Mouse (Mus musculus) kidney, postnatal 0 days (tissue): ENCODE results near the gene Tmem120b. TPM values are rescaled to one million over a fixed set of nuclear protein-coding genes. Genes with fewer than 3 reads are reported as not detected.

Source experiments
- ATAC-seq: fragments of 200-750 bp; cut with Nextera tagmentation; replicated peaks from 2 replicates; pipeline ENCODE4 v1.8.0; 2017; ENCODE audit warnings: low read depth, moderate number of reproducible peaks, moderate TSS enrichment, moderate library complexity; ENCODE audit not compliant: low FRiP score
- DNase-seq: peaks from one replicate; pipeline ENCODE4 v3.0.0-alpha.2; 2016; ENCODE audit warnings: low spot score
- H3K27ac ChIP-seq: fragments of 300-500 bp; sonication (generic); 2 replicates; pipeline ENCODE4 v1.5.1; 2014; ENCODE audit warnings: mild to moderate bottlenecking
- H3K27me3 ChIP-seq: fragments of 300-500 bp; sonication (generic); 2 replicates; pipeline ENCODE4 v1.6.1; 2014; ENCODE audit warnings: low read length, mixed read lengths; ENCODE audit not compliant: insufficient read depth
- H3K36me3 ChIP-seq: fragments of 300-500 bp; sonication (generic); 2 replicates; pipeline ENCODE4 v1.6.1; 2014; ENCODE audit warnings: low read length, mixed read lengths; ENCODE audit not compliant: insufficient read depth
- H3K4me1 ChIP-seq: fragments of 300-500 bp; sonication (generic); replicated peaks from 2 replicates; pipeline ENCODE4 v1.6.1; 2014; ENCODE audit warnings: antibody characterized with exemption, low read length, mixed read lengths; ENCODE audit not compliant: insufficient read depth
- H3K4me2 ChIP-seq: fragments of 300-500 bp; sonication (generic); 2 replicates; pipeline ENCODE4 v1.6.1; 2014; ENCODE audit warnings: mild to moderate bottlenecking, low read length, moderate library complexity, mixed read lengths
- H3K4me3 ChIP-seq: fragments of 300-500 bp; sonication (generic); replicated peaks from 2 replicates; pipeline ENCODE4 v1.5.1; 2014; ENCODE audit warnings: low read depth, low read length
- H3K9ac ChIP-seq: fragments of 300-500 bp; sonication (generic); 2 replicates; pipeline ENCODE4 v1.6.1; 2014; ENCODE audit warnings: low read depth, low read length
- H3K9me3 ChIP-seq: fragments of 300-500 bp; sonication (generic); replicated peaks from 2 replicates; pipeline ENCODE4 v1.6.1; 2016; ENCODE audit warnings: low read length, inconsistent platforms, mixed read lengths
- CTCF ChIP-seq: IDR thresholded peaks from 2 replicates; pipeline ENCODE4 v1.5.1; 2016; ENCODE audit warnings: antibody characterized with exemption, low read depth, mild to moderate bottlenecking, moderate library complexity
- WGBS: fragments of 180-500 bp; shearing (Covaris S2); extraction: QIAGEN DNeasy Blood & Tissue Kit; methylation state at CpG from one replicate; pipeline ENCODE4 v1.1.7; 2014; 5-methylcytosine and 5-hydroxymethylcytosine counted together
- polyA plus RNA-seq: library from polyadenylated mRNA; unstranded; fragments of >200 nt; fragmentation: Nextera tagmentation; extraction: Ambion mirVana; gene quantifications from 2 replicates; pipeline ENCODE4 v1.2.1, GENCODE M21; 2015

The Tmem120b gene
- polyA plus RNA-seq, 1 experiment from 2014 or later, result 12.6 TPM

- H3K27me3 ChIP-seq, result no peaks in the 10 kb centered on the region
- ATAC-seq, result no peak
- peak; percentile 18 for DNase-seq
Observed at GRCm38 (mm10) chr5:123156763-123157162, 88.5 kb downstream of the Tmem120b start.

GRCm38 (mm10) chr5:123157972-123158371 lies 89.8 kb downstream of the Tmem120b start:
- H3K4me3 ChIP-seq, result no peak overlapping the region
- H3K9me3 ChIP-seq, result no peaks in the 10 kb centered on the region
- H3K9ac ChIP-seq, result no peak overlapping the region
- no peak overlapping the region for H3K4me2 ChIP-seq
- no peak for DNase-seq
- H3K36me3 ChIP-seq, result peaks cover 72% of the 10 kb centered on the region
- no peaks in the 10 kb centered on the region for H3K27me3 ChIP-seq
- TF ChIP-seq CTCF, result no peak
- no peak for ATAC-seq
- H3K4me1 ChIP-seq, result no peaks in the 10 kb centered on the region
- 92% methylated on average over 4 of the region's 4 CpGs for WGBS
- H3K27ac ChIP-seq, result no peak overlapping the region

More at GRCm38 (mm10) chr5:123156763-123157162, 88.5 kb downstream of the Tmem120b start:
- H3K27ac ChIP-seq, result no peak overlapping the region
- no peak overlapping the region for H3K4me2 ChIP-seq
- no peaks in the 10 kb centered on the region for H3K9me3 ChIP-seq
- no peak overlapping the region for H3K9ac ChIP-seq
- peak; percentile 64 for TF ChIP-seq CTCF
- H3K4me1 ChIP-seq, result no peaks in the 10 kb centered on the region
- H3K4me3 ChIP-seq, result no peak overlapping the region
- H3K36me3 ChIP-seq, result peaks cover 75% of the 10 kb centered on the region
- whole genome bisulfite sequencing, result 90% methylated on average over 12 of the region's 12 CpGs

DNA sequence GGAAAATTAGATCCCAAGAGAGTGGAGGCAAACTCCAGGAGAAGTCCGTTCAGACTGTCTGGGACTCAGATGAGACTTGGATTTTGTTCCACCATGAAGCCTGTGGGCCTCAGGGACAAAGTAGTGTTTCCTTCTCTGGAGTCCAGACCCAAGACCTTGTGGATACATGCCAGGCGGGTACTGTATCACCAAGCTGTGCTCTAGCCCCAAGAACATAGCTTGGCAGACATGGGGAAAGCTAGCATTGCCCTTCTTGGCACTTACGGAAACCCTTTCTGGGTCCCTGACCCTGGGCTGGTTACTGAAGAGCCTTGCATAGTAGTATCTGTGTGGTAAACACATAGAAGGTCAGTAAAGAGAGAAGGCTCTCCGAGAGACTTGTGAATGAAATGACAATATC lies 91.2 kb downstream of the Tmem120b start:
- Histone ChIP-seq H3K4me1 (no peaks in the 10 kb centered on the region), H3K9me3 (no peaks in the 10 kb centered on the region), H3K9ac (no peak overlapping the region), H3K4me3 (no peak overlapping the region), H3K36me3 (peaks cover 73% of the 10 kb centered on the region), H3K27me3 (no peaks in the 10 kb centered on the region), H3K4me2 (no peak overlapping the region), H3K27ac (no peak overlapping the region)
- WGBS, result 93% methylated on average over 4 of the region's 4 CpGs
- DNase-seq (no peak), ATAC-seq (no peak)
- TF ChIP-seq CTCF, result no peak

DNA sequence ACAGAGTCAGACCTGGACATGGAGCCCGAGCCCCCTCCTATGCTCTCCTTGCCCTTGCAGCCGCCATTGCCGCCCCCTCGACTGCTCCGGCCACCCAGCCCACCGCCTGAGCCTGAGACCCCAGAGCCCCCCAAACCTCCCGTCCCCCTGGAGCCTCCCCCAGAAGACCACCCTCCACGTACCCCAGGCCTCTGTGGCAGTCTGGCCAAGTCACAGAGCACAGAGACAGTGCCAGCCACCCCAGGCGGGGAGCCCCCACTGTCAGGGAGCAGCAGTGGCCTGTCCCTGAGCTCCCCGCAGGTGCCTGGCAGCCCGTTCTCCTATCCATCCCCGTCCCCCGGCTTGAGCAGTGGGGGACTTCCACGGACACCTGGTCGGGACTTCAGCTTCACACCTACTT lies 91.7 kb downstream of the Tmem120b start:
- H3K4me3 ChIP-seq, result no peak overlapping the region
- H3K27me3 ChIP-seq, result no peaks in the 10 kb centered on the region
- no peaks in the 10 kb centered on the region for H3K9me3 ChIP-seq
- ATAC-seq (no peak), DNase-seq (no peak)
- H3K27ac ChIP-seq, result no peak overlapping the region
- no peaks in the 10 kb centered on the region for H3K4me1 ChIP-seq
- 91% methylated on average over 14 of the region's 15 CpGs for WGBS
- H3K36me3 ChIP-seq, result peaks cover 75% of the 10 kb centered on the region
- no peak overlapping the region for H3K9ac ChIP-seq
- TF ChIP-seq CTCF, result no peak
- no peak overlapping the region for H3K4me2 ChIP-seq

DNA sequence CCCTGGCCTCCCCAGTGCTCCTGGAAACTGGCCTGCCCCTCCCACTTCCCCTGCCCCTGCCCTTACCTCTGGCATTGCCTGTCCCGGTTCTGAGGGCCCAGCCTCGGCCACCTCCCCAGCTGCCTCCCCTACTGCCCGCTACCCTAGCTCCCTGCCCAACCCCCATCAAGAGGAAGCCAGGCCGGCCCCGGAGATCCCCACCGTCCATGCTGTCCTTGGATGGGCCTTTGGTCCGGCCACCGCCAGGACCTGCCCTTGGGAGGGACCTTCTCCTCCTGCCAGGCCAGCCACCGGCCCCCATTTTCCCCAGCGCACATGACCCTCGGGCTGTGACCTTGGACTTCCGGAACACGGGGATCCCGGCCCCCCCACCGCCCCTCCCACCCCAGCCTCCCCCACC lies 92.1 kb downstream of the Tmem120b start:
- no peak overlapping the region for H3K9ac ChIP-seq
- no peak overlapping the region for H3K4me2 ChIP-seq
- TF ChIP-seq CTCF, result no peak
- H3K27ac ChIP-seq, result no peak overlapping the region
- peaks cover 75% of the 10 kb centered on the region for H3K36me3 ChIP-seq
- H3K9me3 ChIP-seq, result no peaks in the 10 kb centered on the region
- ATAC-seq (no peak), DNase-seq (no peak)
- no peaks in the 10 kb centered on the region for H3K4me1 ChIP-seq
- H3K4me3 ChIP-seq, result no peak overlapping the region
- no peaks in the 10 kb centered on the region for H3K27me3 ChIP-seq
- WGBS, result 82% methylated on average over 15 of the region's 15 CpGs

DNA sequence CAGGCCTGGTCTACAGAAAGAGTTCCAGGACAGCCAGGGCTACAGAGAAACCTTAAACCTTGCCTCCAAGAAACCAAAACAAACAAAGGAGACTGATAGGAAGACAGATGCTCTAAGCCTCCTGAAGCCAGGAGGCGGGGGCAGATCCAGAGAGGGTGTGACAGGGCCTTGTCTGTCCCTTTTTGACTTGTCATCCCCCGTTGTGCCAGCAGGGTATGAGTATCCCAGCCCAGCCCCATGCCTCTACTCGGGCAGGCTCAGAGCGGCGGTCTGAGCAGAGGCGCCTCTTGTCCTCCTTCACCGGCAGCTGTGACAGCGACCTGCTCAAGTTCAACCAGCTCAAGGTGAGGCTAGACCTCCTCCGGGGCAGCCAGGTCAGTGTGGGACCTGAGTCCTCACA lies 94.7 kb downstream of the Tmem120b start:
- TF ChIP-seq CTCF, result no peak
- H3K4me1 ChIP-seq, result no peaks in the 10 kb centered on the region
- H3K9me3 ChIP-seq, result no peaks in the 10 kb centered on the region
- H3K4me2 ChIP-seq, result no peak overlapping the region
- no peak overlapping the region for H3K27ac ChIP-seq
- no peak; the same call in 1 of the 2 replicates for ATAC-seq
- peak; percentile 51 for DNase-seq
- 69% methylated on average over 9 of the region's 9 CpGs for WGBS
- H3K9ac ChIP-seq, result no peak overlapping the region
- no peaks in the 10 kb centered on the region for H3K27me3 ChIP-seq
- H3K4me3 ChIP-seq, result no peak overlapping the region
- peaks cover 81% of the 10 kb centered on the region for H3K36me3 ChIP-seq

DNA sequence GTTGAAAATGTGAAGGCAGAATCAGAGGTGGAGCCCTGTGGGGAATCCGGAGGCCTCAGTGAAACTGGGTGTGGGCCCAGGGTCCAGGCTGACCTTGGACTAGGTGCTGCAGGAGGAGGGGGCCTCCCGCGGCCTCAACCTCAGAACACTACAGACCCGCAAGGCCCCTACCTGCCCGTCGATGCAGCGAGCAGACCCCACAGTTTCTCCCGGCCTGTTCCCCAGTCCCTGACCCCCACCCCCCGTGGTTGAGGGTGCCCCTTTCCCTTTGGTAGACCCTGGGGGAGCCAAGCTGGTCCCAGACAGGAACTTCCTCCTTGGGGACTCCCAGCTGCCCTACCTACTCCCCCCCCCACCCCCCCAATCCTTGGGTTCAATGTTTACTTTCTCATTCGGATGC lies 98.2 kb downstream of the Tmem120b start:
- TF ChIP-seq CTCF, result no peak
- 83% methylated on average over 10 of the region's 10 CpGs for WGBS
- H3K4me1 ChIP-seq, result peaks cover 7% of the 10 kb centered on the region; the same call in 1 of the 2 replicates

More for the DNA sequence above, 98.2 kb downstream of the Tmem120b start:
- no peak overlapping the region for H3K9ac ChIP-seq
- peaks cover 47% of the 10 kb centered on the region for H3K36me3 ChIP-seq
- DNase-seq (no peak), ATAC-seq (no peak)
- H3K27ac ChIP-seq, result no peak overlapping the region
- H3K4me3 ChIP-seq, result no peak overlapping the region
- H3K27me3 ChIP-seq, result no peaks in the 10 kb centered on the region
- H3K4me2 ChIP-seq, result no peak overlapping the region
- no peaks in the 10 kb centered on the region for H3K9me3 ChIP-seq

Other genes with a start within 250 kb of the Tmem120b start
- 258 and 302 TPM in 2 replicates for gene Anapc5, start 247.1 kb upstream of the Tmem120b start, polyA plus RNA-seq
- 33.3 and 33.9 TPM in 2 replicates for gene Rnf34, start 218.4 kb upstream of the Tmem120b start, polyA plus RNA-seq
- 62.5 and 66.1 TPM in 2 replicates for gene Kdm2b, start 78.6 kb upstream of the Tmem120b start, polyA plus RNA-seq
- 22.5 and 23.4 TPM in 2 replicates for gene Orai1, start 53.3 kb upstream of the Tmem120b start, polyA plus RNA-seq
- gene Morn3, start 21.4 kb upstream of the Tmem120b start, polyA plus RNA-seq, result 0.46 TPM in 1 of 2 replicates, not detected in the other
- 3.2 and 3.3 TPM in 2 replicates for gene Rhof, start 64.3 kb downstream of the Tmem120b start, polyA plus RNA-seq
- 7.0 and 7.1 TPM in 2 replicates for gene Setd1b, start 73.8 kb downstream of the Tmem120b start, polyA plus RNA-seq
- gene Psmd9, start 101.0 kb downstream of the Tmem120b start, polyA plus RNA-seq, result 77.4 and 78.7 TPM in 2 replicates
- gene Hpd, start 114.3 kb downstream of the Tmem120b start, polyA plus RNA-seq, result 0.32 and 0.45 TPM in 2 replicates
- 1.6 and 1.8 TPM in 2 replicates for gene Wdr66, start 183.7 kb downstream of the Tmem120b start, polyA plus RNA-seq